Mouse (Mus musculus): ENCODE results near the gene Clic1. TPM values are rescaled to one million over a fixed set of nuclear protein-coding genes. Genes with fewer than 3 reads are reported as not detected.
A peak's percentile ranks its signal among the peaks of the same experiment; 100 is the strongest.

The Clic1 gene
- polyA plus RNA-seq, 1 experiment from 2014 or later, result 141 TPM

- peak within 1 kb of the TSS; percentile 65 for H3K4me3 ChIP-seq (replicated peaks)
- H3K27ac ChIP-seq, result peak within 1 kb of the TSS; percentile 44
- DNase-seq (peak; percentile 75), ATAC-seq (ENCODE audit: low read depth) (peak; percentile 74)
- no peaks in the 10 kb centered on the region for H3K9me3 ChIP-seq (replicated peaks)
- H3K4me2 ChIP-seq, result peak within 1 kb of the TSS; percentile 92
- H3K4me1 ChIP-seq (replicated peaks), result peaks cover 67% of the 10 kb centered on the region
- peaks cover 35% of the 10 kb centered on the region for H3K27me3 ChIP-seq
- peaks cover 51% of the 10 kb centered on the region for H3K36me3 ChIP-seq
- under 1% methylated on average over 57 of the region's 57 CpGs for WGBS (ENCODE audit: insufficient replicate concordance)
- peak within 1 kb of the TSS; percentile 70 for H3K9ac ChIP-seq
Measured at GRCm38 (mm10) chr17:35058911-35059892, 9.4 kb downstream of the Clic1 start, which contains the start of gene Ddah2. Gene Ddah2 (plus strand): TSS chr17:35059035.

GRCm38 (mm10) chr17:35060071-35060470 lies 10.3 kb downstream of the Clic1 start:
- DNase-seq, result no peak
- WGBS (ENCODE audit: insufficient replicate concordance), result 40% methylated on average over 14 of the region's 14 CpGs
- H3K9ac ChIP-seq, result peak overlapping the region; percentile 70

DNA sequence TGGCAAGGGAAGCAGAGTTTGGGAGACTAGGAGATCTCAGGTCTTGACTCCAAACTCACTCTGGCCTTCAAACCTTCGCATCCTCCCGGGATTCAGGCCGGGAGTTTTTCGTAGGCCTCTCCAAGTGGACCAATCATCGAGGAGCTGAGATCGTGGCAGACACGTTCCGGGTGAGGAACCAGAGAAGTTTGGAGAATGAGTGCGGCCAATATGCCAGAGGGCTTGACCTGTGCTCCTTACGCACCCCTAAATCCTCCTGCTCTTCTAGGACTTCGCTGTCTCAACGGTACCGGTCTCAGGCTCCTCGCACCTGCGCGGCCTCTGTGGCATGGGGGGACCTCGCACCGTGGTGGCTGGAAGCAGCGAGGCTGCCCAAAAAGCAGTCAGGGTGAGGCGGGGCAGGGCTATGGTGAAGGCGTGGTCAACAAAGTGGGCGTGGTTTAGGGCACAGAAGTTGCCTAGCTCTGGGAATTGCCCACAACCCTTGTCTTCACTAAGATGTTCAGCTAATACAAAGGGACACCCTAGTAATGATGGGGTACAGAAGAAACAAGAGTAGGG lies 11.1 kb downstream of the Clic1 start:
- peaks cover 36% of the 10 kb centered on the region for H3K36me3 ChIP-seq
- peaks cover 75% of the 10 kb centered on the region for H3K4me1 ChIP-seq (replicated peaks)
- DNase-seq (peak; percentile 53), ATAC-seq (ENCODE audit: low read depth) (no peak)
- H3K27me3 ChIP-seq, result peaks cover 51% of the 10 kb centered on the region
- H3K4me3 ChIP-seq (replicated peaks), result peak overlapping the region; percentile 65; the same call in 1 of the 2 replicates
- H3K9me3 ChIP-seq (replicated peaks), result no peaks in the 10 kb centered on the region
- WGBS (ENCODE audit: insufficient replicate concordance), result 63% methylated on average over 22 of the region's 22 CpGs
- no peak overlapping the region for H3K27ac ChIP-seq
- peak overlapping the region; percentile 92 for H3K4me2 ChIP-seq
- H3K9ac ChIP-seq, result 0 out of 2 replicates have a peak overlapping the region, but pooled peaks have one; percentile 70

More at GRCm38 (mm10) chr17:35060071-35060470, 10.3 kb downstream of the Clic1 start:
- Histone ChIP-seq H3K4me1 (replicated peaks) (peaks cover 73% of the 10 kb centered on the region), H3K9me3 (replicated peaks) (no peaks in the 10 kb centered on the region), H3K27ac (no peak overlapping the region), H3K4me3 (replicated peaks) (peak overlapping the region; percentile 65), H3K4me2 (peak overlapping the region; percentile 92), H3K36me3 (peaks cover 44% of the 10 kb centered on the region), H3K27me3 (peaks cover 44% of the 10 kb centered on the region)
- no peak for ATAC-seq (ENCODE audit: low read depth)

GRCm38 (mm10) chr17:35061299-35061698 lies 11.5 kb downstream of the Clic1 start:
- 64% methylated on average over 8 of the region's 8 CpGs for WGBS (ENCODE audit: insufficient replicate concordance)
- peaks cover 75% of the 10 kb centered on the region for H3K4me1 ChIP-seq (replicated peaks)
- H3K27me3 ChIP-seq, result peaks cover 56% of the 10 kb centered on the region
- H3K4me3 ChIP-seq (replicated peaks), result no peak overlapping the region
- no peak overlapping the region for H3K9ac ChIP-seq
- DNase-seq (no peak), ATAC-seq (ENCODE audit: low read depth) (no peak)
- H3K4me2 ChIP-seq, result no peak overlapping the region
- no peak overlapping the region for H3K27ac ChIP-seq
- H3K36me3 ChIP-seq, result peaks cover 31% of the 10 kb centered on the region
- H3K9me3 ChIP-seq (replicated peaks), result no peaks in the 10 kb centered on the region

- DNase-seq (no peak), ATAC-seq (ENCODE audit: low read depth) (no peak)
- Histone ChIP-seq H3K4me3 (replicated peaks) (no peak overlapping the region), H3K36me3 (peaks cover 13% of the 10 kb centered on the region), H3K9me3 (replicated peaks) (no peaks in the 10 kb centered on the region), H3K9ac (no peak overlapping the region), H3K4me2 (no peak overlapping the region), H3K4me1 (replicated peaks) (peaks cover 64% of the 10 kb centered on the region), H3K27ac (no peak overlapping the region), H3K27me3 (peaks cover 77% of the 10 kb centered on the region)
- WGBS (ENCODE audit: insufficient replicate concordance), result 77% methylated on average over 3 of the region's 3 CpGs
Measured at GRCm38 (mm10) chr17:35063466-35063865, 13.7 kb downstream of the Clic1 start.

- Histone ChIP-seq H3K36me3 (peaks cover 11% of the 10 kb centered on the region), H3K4me3 (replicated peaks) (peak overlapping the region; percentile 49), H3K4me1 (replicated peaks) (peaks cover 55% of the 10 kb centered on the region), H3K4me2 (peak overlapping the region; percentile 72), H3K27ac (no peak overlapping the region), H3K9me3 (replicated peaks) (no peaks in the 10 kb centered on the region), H3K9ac (no peak overlapping the region), H3K27me3 (peaks cover 87% of the 10 kb centered on the region)
- no peak for DNase-seq
- ATAC-seq (ENCODE audit: low read depth), result no peak
- WGBS (ENCODE audit: insufficient replicate concordance), result 26% methylated on average over 10 of the region's 10 CpGs
Measured at GRCm38 (mm10) chr17:35064378-35064877, 14.7 kb downstream of the Clic1 start.

GRCm38 (mm10) chr17:35064951-35065947 lies 15.5 kb downstream of the Clic1 start, which contains the start of gene Ly6g6c:
Gene Ly6g6c (plus strand): TSS chr17:35065388.
- Histone ChIP-seq H3K4me2 (peak within 1 kb of the TSS; percentile 72), H3K4me1 (replicated peaks) (peaks cover 47% of the 10 kb centered on the region), H3K27me3 (peaks cover 88% of the 10 kb centered on the region), H3K4me3 (replicated peaks) (peak within 1 kb of the TSS; percentile 49), H3K36me3 (peaks cover 11% of the 10 kb centered on the region), H3K9me3 (replicated peaks) (no peaks in the 10 kb centered on the region), H3K27ac (peak within 1 kb of the TSS; percentile 29; the same call in 1 of the 2 replicates), H3K9ac (peak within 1 kb of the TSS; percentile 49)
- ATAC-seq (ENCODE audit: low read depth) (peak; percentile 51), DNase-seq (peak; percentile 32)
- WGBS (ENCODE audit: insufficient replicate concordance), result 3% methylated on average over 48 of the region's 48 CpGs

DNA sequence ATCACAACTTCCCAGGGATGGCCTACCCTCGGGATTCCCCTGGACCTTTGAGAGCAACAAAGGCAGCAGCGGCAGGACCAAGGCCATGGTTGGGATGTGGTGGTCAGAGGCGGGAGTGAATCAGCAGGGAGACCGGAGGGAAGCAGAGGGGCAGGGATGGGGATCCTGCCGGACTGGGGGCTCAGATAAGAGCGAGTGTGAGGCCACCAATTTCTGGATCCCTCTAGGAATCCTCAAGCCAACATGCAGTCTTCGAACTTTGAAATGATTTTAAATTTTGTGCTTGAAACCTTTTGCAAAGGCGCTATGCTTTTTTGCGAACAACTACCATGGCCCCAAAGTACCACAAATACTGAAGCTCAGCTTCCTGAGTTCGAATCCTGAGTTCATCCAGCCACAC lies 16.3 kb downstream of the Clic1 start, which contains the start of gene Mpig6b:
Gene Mpig6b, minus strand, starts transcription at position 101 of the 400 bp plus-strand sequence.
- Histone ChIP-seq H3K4me3 (replicated peaks) (peak within 1 kb of the TSS; percentile 49), H3K9ac (peak within 1 kb of the TSS; percentile 49), H3K27ac (peak within 1 kb of the TSS; percentile 29; the same call in 1 of the 2 replicates), H3K9me3 (replicated peaks) (no peaks in the 10 kb centered on the region), H3K4me2 (peak within 1 kb of the TSS; percentile 72), H3K36me3 (peaks cover 5% of the 10 kb centered on the region), H3K27me3 (peaks cover 83% of the 10 kb centered on the region), H3K4me1 (replicated peaks) (peaks cover 44% of the 10 kb centered on the region)
- ATAC-seq (ENCODE audit: low read depth), result no peak
- WGBS (ENCODE audit: insufficient replicate concordance), result 36% methylated on average over 10 of the region's 10 CpGs
- no peak for DNase-seq

GRCm38 (mm10) chr17:35068213-35068914 lies 18.6 kb downstream of the Clic1 start:
- Histone ChIP-seq H3K27me3 (peaks cover 76% of the 10 kb centered on the region), H3K9me3 (replicated peaks) (no peaks in the 10 kb centered on the region), H3K4me3 (replicated peaks) (no peak overlapping the region), H3K27ac (no peak overlapping the region), H3K36me3 (no peaks in the 10 kb centered on the region), H3K4me2 (no peak overlapping the region), H3K9ac (no peak overlapping the region), H3K4me1 (replicated peaks) (peaks cover 37% of the 10 kb centered on the region)
- DNase-seq, result no peak
- ATAC-seq (ENCODE audit: low read depth), result no peak
- 69% methylated on average over 17 of the region's 17 CpGs for WGBS (ENCODE audit: insufficient replicate concordance)
